Mouse (Mus musculus) kidney, embryonic 14.5 days (tissue): ENCODE measurements around the gene Tom1l2. TPM values are rescaled to one million over a fixed set of nuclear protein-coding genes. Genes with fewer than 3 reads are reported as not detected.

Experiments
- ATAC-seq: fragments of 200-750 bp; cut with Nextera tagmentation; 2 replicates; pipeline ENCODE4 v1.8.0; 2017; ENCODE audit warnings: moderate number of reproducible peaks, mild to moderate bottlenecking, moderate TSS enrichment, moderate library complexity; ENCODE audit not compliant: low FRiP score, low TSS enrichment
- H3K27ac ChIP-seq: fragments of 300-500 bp; sonication (generic); 2 replicates; pipeline ENCODE4 v1.5.1; 2014; ENCODE audit warnings: low read depth, mild to moderate bottlenecking, low read length, moderate library complexity, mixed read lengths
- H3K27me3 ChIP-seq: fragments of 300-500 bp; sonication (generic); 2 replicates; pipeline ENCODE4 v1.6.1; 2014; ENCODE audit warnings: mild to moderate bottlenecking, low read length; ENCODE audit not compliant: control insufficient read depth, insufficient read depth
- H3K36me3 ChIP-seq: fragments of 300-500 bp; sonication (generic); 2 replicates; pipeline ENCODE4 v1.6.1; 2014; ENCODE audit warnings: low read length, mixed read lengths; ENCODE audit not compliant: control insufficient read depth, insufficient read depth
- H3K4me1 ChIP-seq: fragments of 300-500 bp; sonication (generic); 2 replicates; pipeline ENCODE4 v1.6.1; 2014; ENCODE audit warnings: low read length, mixed read lengths; ENCODE audit not compliant: control insufficient read depth, insufficient read depth
- H3K4me2 ChIP-seq: fragments of 300-500 bp; sonication (generic); replicated peaks from 2 replicates; pipeline ENCODE4 v1.6.1; 2014; ENCODE audit warnings: low read depth, mild to moderate bottlenecking, low read length
- H3K4me3 ChIP-seq: fragments of 300-500 bp; sonication (generic); 2 replicates; pipeline ENCODE4 v1.5.1; 2014; ENCODE audit warnings: mild to moderate bottlenecking, low read length
- H3K9ac ChIP-seq: fragments of 300-500 bp; sonication (generic); 2 replicates; pipeline ENCODE4 v1.6.1; 2014; ENCODE audit warnings: low read depth, mild to moderate bottlenecking, low read length, moderate library complexity
- H3K9me3 ChIP-seq: fragments of 300-500 bp; sonication (generic); 2 replicates; pipeline ENCODE4 v1.6.1; 2016; ENCODE audit warnings: low read length; ENCODE audit not compliant: control insufficient read depth
- WGBS: fragments of 180-500 bp; shearing (Covaris S2); extraction: QIAGEN DNeasy Blood & Tissue Kit; methylation state at CpG from one replicate; pipeline ENCODE4 v1.1.7; 2014; 5-methylcytosine and 5-hydroxymethylcytosine counted together
- polyA plus RNA-seq: library from polyadenylated mRNA; unstranded; fragments of >200 nt; fragmentation: Nextera tagmentation; extraction: Ambion mirVana; gene quantifications from 2 replicates; pipeline ENCODE4 v1.2.1, GENCODE M21; 2014

Tom1l2 gene
- polyA plus RNA-seq, 1 experiment from 2014 or later: 19.3 TPM

GRCm38 (mm10) chr11:60276408-60277093, 76.2 kb downstream of the Tom1l2 start:
- Histone ChIP-seq H3K4me3 (no peak overlapping the region), H3K4me2 (no peak overlapping the region), H3K27ac (no peak overlapping the region), H3K9me3 (no peaks in the 10 kb centered on the region), H3K9ac (no peak overlapping the region), H3K27me3 (no peaks in the 10 kb centered on the region), H3K4me1 (peaks cover 15% of the 10 kb centered on the region), H3K36me3 (peaks cover 3% of the 10 kb centered on the region; the same call in 1 of the 2 replicates)
- 79% methylated on average over 6 of the region's 6 CpGs for WGBS
- ATAC-seq: no peak

GRCm38 (mm10) chr11:60273273-60273805, 79.4 kb downstream of the Tom1l2 start:
- Histone ChIP-seq H3K36me3 (peaks cover 3% of the 10 kb centered on the region; the same call in 1 of the 2 replicates), H3K4me2 (no peak overlapping the region), H3K27me3 (no peaks in the 10 kb centered on the region), H3K9me3 (no peaks in the 10 kb centered on the region), H3K9ac (no peak overlapping the region), H3K27ac (peak overlapping the region; percentile 60), H3K4me1 (peaks cover 8% of the 10 kb centered on the region), H3K4me3 (no peak overlapping the region)
- 40% methylated on average over 5 of the region's 5 CpGs for WGBS
- ATAC-seq: no peak

- Histone ChIP-seq H3K27me3 (no peaks in the 10 kb centered on the region), H3K4me1 (peaks cover 3% of the 10 kb centered on the region; the same call in 1 of the 2 replicates), H3K9ac (no peak overlapping the region), H3K27ac (peak overlapping the region; percentile 47; the same call in 1 of the 2 replicates), H3K36me3 (no peaks in the 10 kb centered on the region; the same call in 1 of the 2 replicates), H3K4me2 (no peak overlapping the region), H3K4me3 (no peak overlapping the region), H3K9me3 (no peaks in the 10 kb centered on the region)
- 63% methylated on average over 3 of the region's 3 CpGs for WGBS
- ATAC-seq: no peak
Measured at GRCm38 (mm10) chr11:60268563-60268962, 84.1 kb downstream of the Tom1l2 start.

GRCm38 (mm10) chr11:60265271-60265985, 87.3 kb downstream of the Tom1l2 start:
- Histone ChIP-seq H3K9me3 (no peaks in the 10 kb centered on the region), H3K27me3 (no peaks in the 10 kb centered on the region), H3K27ac (no peak overlapping the region), H3K4me1 (no peaks in the 10 kb centered on the region), H3K4me3 (no peak overlapping the region), H3K36me3 (no peaks in the 10 kb centered on the region; the same call in 1 of the 2 replicates), H3K4me2 (no peak overlapping the region), H3K9ac (no peak overlapping the region)
- 88% methylated on average over 4 of the region's 4 CpGs for WGBS
- ATAC-seq: no peak

GRCm38 (mm10) chr11:60264651-60265050, 88.1 kb downstream of the Tom1l2 start:
- WGBS: 91% methylated on average over 1 of the region's 1 CpGs
- Histone ChIP-seq H3K36me3 (no peaks in the 10 kb centered on the region; the same call in 1 of the 2 replicates), H3K4me1 (no peaks in the 10 kb centered on the region), H3K4me3 (no peak overlapping the region), H3K9ac (no peak overlapping the region), H3K27me3 (no peaks in the 10 kb centered on the region), H3K9me3 (no peaks in the 10 kb centered on the region), H3K4me2 (no peak overlapping the region), H3K27ac (no peak overlapping the region)
- ATAC-seq: no peak

- no peak overlapping the region for H3K27ac ChIP-seq
- no peak overlapping the region for H3K9ac ChIP-seq
- no peak for ATAC-seq
- H3K4me3 ChIP-seq: no peak overlapping the region
- H3K36me3 ChIP-seq: no peaks in the 10 kb centered on the region; the same call in 1 of the 2 replicates
- 88% methylated on average over 4 of the region's 4 CpGs for WGBS
- H3K4me2 ChIP-seq: no peak overlapping the region
- H3K9me3 ChIP-seq: no peaks in the 10 kb centered on the region
- no peaks in the 10 kb centered on the region for H3K27me3 ChIP-seq
- no peaks in the 10 kb centered on the region for H3K4me1 ChIP-seq
Measured at GRCm38 (mm10) chr11:60262396-60262795, 90.3 kb downstream of the Tom1l2 start.

- H3K27me3 ChIP-seq: no peaks in the 10 kb centered on the region
- H3K4me1 ChIP-seq: peaks cover 3% of the 10 kb centered on the region; the same call in 1 of the 2 replicates
- H3K9me3 ChIP-seq: no peaks in the 10 kb centered on the region
- H3K9ac ChIP-seq: no peak overlapping the region
- H3K36me3 ChIP-seq: no peaks in the 10 kb centered on the region; the same call in 1 of the 2 replicates
- H3K27ac ChIP-seq: no peak overlapping the region
- no peak overlapping the region for H3K4me3 ChIP-seq
- ATAC-seq: no peak
- H3K4me2 ChIP-seq: no peak overlapping the region
- 96% methylated on average over 3 of the region's 3 CpGs for WGBS
Measured at GRCm38 (mm10) chr11:60260743-60261142, 92.0 kb downstream of the Tom1l2 start.

- peaks cover 3% of the 10 kb centered on the region; the same call in 1 of the 2 replicates for H3K4me1 ChIP-seq
- no peaks in the 10 kb centered on the region for H3K27me3 ChIP-seq
- no peak overlapping the region for H3K4me2 ChIP-seq
- H3K4me3 ChIP-seq: no peak overlapping the region
- H3K36me3 ChIP-seq: peaks cover 4% of the 10 kb centered on the region; the same call in 1 of the 2 replicates
- H3K27ac ChIP-seq: no peak overlapping the region
- no peak overlapping the region for H3K9ac ChIP-seq
- WGBS: 77% methylated on average over 2 of the region's 2 CpGs
- H3K9me3 ChIP-seq: no peaks in the 10 kb centered on the region
- ATAC-seq: no peak
Measured at GRCm38 (mm10) chr11:60257696-60258095, 95.0 kb downstream of the Tom1l2 start.

GRCm38 (mm10) chr11:60256713-60257112, 96.0 kb downstream of the Tom1l2 start:
- Histone ChIP-seq H3K4me1 (peaks cover 4% of the 10 kb centered on the region; the same call in 1 of the 2 replicates), H3K36me3 (peaks cover 4% of the 10 kb centered on the region; the same call in 1 of the 2 replicates), H3K4me3 (no peak overlapping the region), H3K4me2 (no peak overlapping the region), H3K9ac (no peak overlapping the region), H3K27ac (no peak overlapping the region), H3K27me3 (no peaks in the 10 kb centered on the region), H3K9me3 (no peaks in the 10 kb centered on the region)
- WGBS: 78% methylated on average over 9 of the region's 9 CpGs
- no peak for ATAC-seq
